Mouse (Mus musculus): ENCODE results near the gene Timm17b.
"Not testable (repeated sequence)": the region's sequence is repeated elsewhere in the genome, so short reads cannot be mapped to it uniquely, and the experiment has no call there.

Gene Timm17b

GRCm38 (mm10) chrX:7909242-7909641 lies 10.1 kb downstream of the Timm17b start, which contains the start of gene Gm10490:
TSS of gene Gm10490 (plus strand) at chrX:7909542.
- POLR2A ChIA-PET: not testable (repeated sequence)
- CTCF ChIA-PET: interaction anchor here in 1 of 4 experiments (1.1 kb wide), 1 partner anchor 107 kb away, joined by 3 read pairs; no protein-coding TSS in a partner anchor

GRCm38 (mm10) chrX:7910473-7910872 lies 11.3 kb downstream of the Timm17b start:
- POLR2A ChIA-PET: interaction anchor here in 3 of 4 experiments (0.5 to 1.7 kb wide), 6 partner anchors 37 to 171 kb away, joined by 3 to 6 read pairs (median 4); partner anchors contain the start of gene Hdac6 (in 1 of the 3)
- CTCF ChIA-PET: interaction anchor here in 1 of 4 experiments (0.6 kb wide), 1 partner anchor 102 kb away, joined by 3 read pairs; no protein-coding TSS in a partner anchor

GRCm38 (mm10) chrX:7915669-7916068 lies 16.5 kb downstream of the Timm17b start:
- CTCF ChIA-PET: interaction anchor here in 1 of 4 experiments (0.6 to 0.7 kb wide), 3 partner anchors 21 to 1503 kb away, joined by 6 to 10 read pairs (median 6); no protein-coding TSS in a partner anchor
- POLR2A ChIA-PET: interaction anchor here in 1 of 4 experiments (0.6 kb wide), 1 partner anchor 11 kb away, joined by 3 read pairs; no protein-coding TSS in a partner anchor

DNA sequence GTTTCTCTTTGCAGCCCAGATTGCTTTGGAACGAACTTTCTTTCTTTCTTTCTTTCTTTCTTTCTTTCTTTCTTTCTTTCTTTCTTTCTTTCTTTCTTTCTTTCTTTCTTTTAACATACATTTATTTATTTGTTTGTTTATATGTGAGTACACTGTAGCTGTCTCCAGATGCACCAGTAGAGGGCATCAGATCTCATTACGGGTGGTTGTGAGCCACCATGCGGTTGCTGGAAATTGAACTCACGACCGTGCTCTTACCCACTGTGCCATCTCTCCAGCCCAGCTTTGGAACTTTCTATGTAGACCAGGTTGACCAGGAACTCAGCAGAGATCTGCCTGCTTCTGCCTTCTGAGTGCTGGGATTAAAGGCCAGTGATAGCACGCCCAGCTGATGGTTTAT lies 18.8 kb downstream of the Timm17b start:
- POLR2A ChIA-PET: interaction anchor here in 2 of 4 experiments (1.3 to 1.8 kb wide), 4 partner anchors 10 to 99 kb away, joined by 4 to 5 read pairs (median 4); partner anchors contain the start of genes Eras (in 1 of the 2) and Hdac6 (in 1 of the 2)

GRCm38 (mm10) chrX:7919601-7920383 lies 20.6 kb downstream of the Timm17b start, which contains the start of gene Pcsk1n:
TSS of gene Pcsk1n (plus strand) at chrX:7919822.
- CTCF ChIA-PET: interaction anchor here in 1 of 4 experiments (1.0 kb wide), 1 partner anchor 97 kb away, joined by 3 read pairs; no protein-coding TSS in a partner anchor
- POLR2A ChIA-PET: interaction anchor here in 3 of 4 experiments (0.7 to 3.6 kb wide), 7 partner anchors 59 to 235 kb away, joined by 3 to 17 read pairs (median 3); no protein-coding TSS in a partner anchor

More for the DNA sequence above, 18.8 kb downstream of the Timm17b start:
- CTCF ChIA-PET: interaction anchor here (0.7 to 3.1 kb wide), 10 partner anchors 30 to 247 kb away, joined by 3 to 24 read pairs (median 6); partner anchors contain the start of genes Glod5 (in 1 of the 4) and Hdac6 (in 1 of the 4)

DNA sequence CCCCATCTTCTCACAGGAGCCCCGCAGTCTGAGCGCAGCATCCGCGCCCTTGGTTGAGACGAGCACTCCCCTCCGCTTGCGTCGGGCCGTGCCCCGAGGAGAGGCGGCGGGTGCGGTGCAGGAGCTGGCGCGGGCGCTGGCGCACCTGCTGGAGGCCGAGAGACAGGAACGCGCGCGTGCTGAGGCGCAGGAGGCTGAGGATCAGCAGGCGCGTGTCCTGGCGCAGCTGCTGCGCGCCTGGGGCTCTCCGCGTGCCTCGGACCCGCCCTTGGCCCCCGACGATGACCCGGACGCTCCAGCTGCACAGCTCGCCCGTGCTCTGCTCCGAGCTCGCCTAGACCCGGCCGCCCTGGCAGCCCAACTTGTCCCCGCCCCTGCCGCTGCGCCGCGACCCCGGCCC lies 22.9 kb downstream of the Timm17b start:
- ChIA-PET CTCF (interaction anchor here in 1 of 4 experiments (1.1 kb wide), 1 partner anchor 96 kb away, joined by 4 read pairs; the partner anchor contains the start of gene Glod5), POLR2A (interaction anchor here in 3 of 4 experiments (0.7 to 3.6 kb wide), 13 partner anchors 9 to 134 kb away, joined by 3 to 17 read pairs (median 4); partner anchors contain the start of gene Hdac6 (in 3 of the 3))

DNA sequence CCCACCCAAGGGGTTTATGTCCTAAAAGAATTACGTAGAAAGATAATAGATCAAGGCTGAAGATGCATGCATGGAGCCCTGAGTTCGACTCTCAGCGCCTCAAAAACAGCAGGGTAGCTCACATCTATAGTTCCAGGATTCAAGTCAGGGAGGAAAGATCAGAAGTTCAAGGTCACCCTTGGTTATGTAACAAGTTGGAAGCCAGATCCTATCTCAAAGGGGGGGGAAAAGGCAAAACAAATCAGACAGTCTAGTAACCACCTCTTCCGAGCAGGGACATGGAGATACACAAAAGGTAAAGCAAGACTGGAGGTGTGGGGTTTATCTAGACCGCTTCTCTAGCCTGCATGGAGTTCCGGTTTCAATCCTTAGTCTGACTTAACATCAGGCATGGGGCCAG lies 27.1 kb downstream of the Timm17b start:
- CTCF ChIA-PET: interaction anchor here in 3 of 4 experiments (1.1 to 1.8 kb wide), 3 partner anchors 76 to 93 kb away, joined by 3 to 6 read pairs (median 3); no protein-coding TSS in a partner anchor

GRCm38 (mm10) chrX:7927116-7927515 lies 28.0 kb downstream of the Timm17b start:
- ChIA-PET POLR2A (interaction anchor here (0.6 to 9.3 kb wide), 29 partner anchors 9 to 234 kb away, joined by 3 to 69 read pairs (median 4); partner anchors contain the start of genes Hdac6 (in 3 of the 4), Otud5 (in 1 of the 4) and Rbm3 (in 1 of the 4)), CTCF (interaction anchor here (0.6 to 1.4 kb wide), 6 partner anchors 9 to 95 kb away, joined by 3 to 16 read pairs (median 3); no protein-coding TSS in a partner anchor)

More for the DNA sequence above, 27.1 kb downstream of the Timm17b start:
- POLR2A ChIA-PET: interaction anchor here in 2 of 4 experiments (0.6 to 9.3 kb wide), 11 partner anchors 11 to 126 kb away, joined by 3 to 69 read pairs (median 6); partner anchors contain the start of genes Hdac6 (in 2 of the 2) and Otud5 (in 1 of the 2)

GRCm38 (mm10) chrX:7928270-7928790 lies 29.2 kb downstream of the Timm17b start, which contains the start of gene Eras:
TSS of gene Eras (minus strand) at chrX:7928607.
- ChIA-PET POLR2A (interaction anchor here in 3 of 4 experiments (0.7 to 9.3 kb wide), 24 partner anchors 9 to 217 kb away, joined by 3 to 69 read pairs (median 5); partner anchors contain the start of genes Hdac6 (in 3 of the 3), Otud5 (in 1 of the 3) and Rbm3 (in 1 of the 3)), CTCF (interaction anchor here in 2 of 4 experiments (1.0 to 1.5 kb wide), 3 partner anchors 9 to 87 kb away, joined by 3 read pairs; no protein-coding TSS in a partner anchor)

- ChIA-PET CTCF (interaction anchor here (0.5 to 1.9 kb wide), 17 partner anchors 8 to 184 kb away, joined by 3 to 16 read pairs (median 5); partner anchors contain the start of genes Hdac6 (in 2 of the 4) and Eras (in 1 of the 4)), POLR2A (interaction anchor here in 3 of 4 experiments (0.5 to 2.9 kb wide), 10 partner anchors 9 to 72 kb away, joined by 3 to 19 read pairs (median 4); partner anchors contain the start of genes Eras (in 2 of the 3) and Hdac6 (in 2 of the 3))
Measured at GRCm38 (mm10) chrX:7936874-7937273, 37.7 kb downstream of the Timm17b start.

DNA sequence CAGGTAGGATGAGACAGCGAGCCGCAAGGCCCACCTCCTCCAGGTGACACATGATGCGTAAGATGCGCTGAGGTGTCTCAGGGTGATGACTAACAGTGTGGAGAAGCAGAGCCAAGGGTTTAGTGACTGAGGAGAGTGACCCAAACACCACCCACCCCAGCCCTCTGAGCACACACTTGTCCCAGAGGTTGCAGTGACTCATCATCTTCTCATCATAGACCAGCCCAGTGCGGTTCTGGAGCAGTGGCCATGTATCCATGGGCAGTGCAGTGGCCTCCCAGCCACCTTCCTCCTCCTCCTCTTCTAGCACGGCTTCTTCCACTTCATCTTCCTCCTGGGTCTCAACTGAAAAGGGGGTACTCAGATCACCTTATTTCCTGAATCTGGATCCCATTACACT lies 38.5 kb downstream of the Timm17b start:
- ChIA-PET CTCF (interaction anchor here in 3 of 4 experiments (0.6 to 1.9 kb wide), 10 partner anchors 9 to 184 kb away, joined by 3 to 16 read pairs (median 5); partner anchors contain the start of genes Eras (in 1 of the 3) and Hdac6 (in 1 of the 3)), POLR2A (interaction anchor here in 2 of 4 experiments (1.0 to 2.9 kb wide), 9 partner anchors 8 to 71 kb away, joined by 3 to 19 read pairs (median 5); partner anchors contain the start of genes Eras (in 2 of the 2) and Hdac6 (in 2 of the 2))

GRCm38 (mm10) chrX:7945618-7946017 lies 46.5 kb downstream of the Timm17b start:
- ChIA-PET POLR2A (interaction anchor here in 3 of 4 experiments (0.8 to 1.5 kb wide), 9 partner anchors 9 to 107 kb away, joined by 3 to 6 read pairs (median 3); partner anchors contain the start of gene Eras (in 2 of the 3)), CTCF (interaction anchor here in 1 of 4 experiments (0.6 kb wide), 1 partner anchor 15 kb away, joined by 3 read pairs; no protein-coding TSS in a partner anchor)

- POLR2A ChIA-PET: interaction anchor here in 3 of 4 experiments (0.5 to 3.0 kb wide), 79 partner anchors 10 to 305 kb away, joined by 3 to 69 read pairs (median 4); partner anchors contain the start of genes Eras (in 3 of the 3), Gm45208 (in 2 of the 3), Rbm3 (in 2 of the 3) and Suv39h1 (in 2 of the 3)
- CTCF ChIA-PET: interaction anchor here (0.5 to 1.5 kb wide), 13 partner anchors 10 to 309 kb away, joined by 3 to 14 read pairs (median 5); partner anchors contain the start of gene Suv39h1 (in 1 of the 4)
Measured at GRCm38 (mm10) chrX:7947108-7947899, 48.1 kb downstream of the Timm17b start, which contains the start of gene Hdac6. TSS of gene Hdac6 (minus strand) at chrX:7947889.

DNA sequence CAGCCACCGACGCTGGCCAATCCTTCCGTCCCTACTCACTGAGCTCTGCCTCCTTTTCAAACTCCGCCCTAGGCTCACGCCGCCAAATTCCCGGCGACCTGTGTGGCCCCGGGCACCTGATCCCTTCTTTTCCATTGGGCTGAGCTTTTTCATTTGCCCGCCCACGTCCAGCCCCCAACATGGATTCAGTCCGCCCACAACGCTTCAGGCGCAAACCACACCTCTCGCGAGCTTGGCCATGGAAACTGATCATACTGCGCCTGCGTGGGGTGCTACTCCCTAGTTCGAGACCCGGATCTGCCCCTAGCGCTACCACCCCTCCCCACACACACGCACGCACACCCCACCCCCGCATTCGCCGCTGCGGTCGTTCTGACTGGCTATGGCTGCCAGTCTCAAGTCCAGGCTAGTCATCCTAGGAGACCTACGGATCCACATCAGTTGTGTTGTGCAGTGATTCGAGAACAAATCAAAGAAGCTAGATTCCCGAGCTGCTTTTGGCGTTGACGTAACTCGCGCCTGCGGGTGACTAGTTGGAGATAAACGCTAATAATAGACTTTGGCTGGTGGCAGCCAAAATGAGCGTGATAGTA lies 48.8 kb downstream of the Timm17b start:
- ChIA-PET POLR2A (interaction anchor here in 3 of 4 experiments (0.5 to 3.0 kb wide), 79 partner anchors 9 to 375 kb away, joined by 3 to 69 read pairs (median 4); partner anchors contain the start of genes Eras (in 3 of the 3), Gm45208 (in 2 of the 3), Rbm3 (in 2 of the 3) and Suv39h1 (in 2 of the 3)), CTCF (interaction anchor here (0.5 to 1.5 kb wide), 14 partner anchors 11 to 309 kb away, joined by 3 to 14 read pairs (median 4); partner anchors contain the start of gene Suv39h1 (in 1 of the 4))

DNA sequence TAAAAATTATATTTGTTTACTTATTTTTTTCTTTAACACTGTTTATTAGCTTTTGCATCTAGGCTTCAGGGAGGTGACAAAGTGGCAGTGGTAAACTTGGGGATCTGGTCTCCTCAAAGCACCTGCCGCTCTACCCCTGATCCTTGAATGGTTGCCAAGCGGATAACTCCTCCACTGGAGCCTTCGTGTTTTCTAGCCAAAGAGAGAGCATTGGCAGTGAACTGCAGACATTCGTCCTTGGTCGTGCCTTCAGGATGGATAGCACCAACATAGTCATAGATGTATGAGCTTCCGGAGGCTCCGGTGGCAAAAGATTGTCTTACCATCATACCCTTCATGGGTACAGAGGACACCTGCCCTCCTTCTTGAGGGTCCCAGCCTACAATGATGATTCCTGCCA lies 50.9 kb downstream of the Timm17b start:
- POLR2A ChIA-PET: interaction anchor here in 3 of 4 experiments (0.6 to 2.8 kb wide), 4 partner anchors 12 to 124 kb away, joined by 3 to 11 read pairs (median 7); partner anchors contain the start of gene Suv39h1 (in 1 of the 3)

More for the DNA sequence above, 50.9 kb downstream of the Timm17b start:
- CTCF ChIA-PET: interaction anchor here in 1 of 4 experiments (1.6 kb wide), 1 partner anchor 13 kb away, joined by 5 read pairs; no protein-coding TSS in a partner anchor
